Mouse (Mus musculus): ENCODE results near the gene Galnt7. TPM values are rescaled to one million over a fixed set of nuclear protein-coding genes. Genes with fewer than 3 reads are reported as not detected.

The Galnt7 gene
- total and polyA plus RNA-seq, 3 experiments = 26.7 to 33.5 (median 32.7) TPM

- H3K79me2 ChIP-seq (replicated peaks; ENCODE audit: control insufficient read depth, extremely low read depth, insufficient read depth, poor library complexity, severe bottlenecking) = peaks cover 12% of the 10 kb centered on the region
- H3K9me3 ChIP-seq (replicated peaks; ENCODE audit: low read length) = peaks cover 4% of the 10 kb centered on the region
- TF ChIP-seq TCF12 (IDR thresholded peaks at IDR 0.05; ENCODE audit: low read depth, low read length) = peak; percentile 94
- peak; percentile 85; the same call in 1 of the 2 replicates for TF ChIP-seq MXI1 (IDR thresholded peaks at IDR 0.05; ENCODE audit: low read depth, low read length)
- TF ChIP-seq GABPA (IDR thresholded peaks at IDR 0.05; ENCODE audit: insufficient replicate concordance, low read depth, low read length) = no peak
- peak; percentile 74 for TF ChIP-seq MYC (IDR thresholded peaks at IDR 0.05; ENCODE audit: low read depth, low read length)
- no peak for TF ChIP-seq E2F4 (IDR thresholded peaks at IDR 0.05; ENCODE audit: insufficient replicate concordance, low read depth, low read length)
- peak; percentile 87 for TF ChIP-seq ETS1 (conservative IDR thresholded peaks at IDR 0.05; ENCODE audit: low read depth, low read length)
- TF ChIP-seq SIN3A (IDR thresholded peaks at IDR 0.05; ENCODE audit: low read length) = peak; percentile 79; the same call in 1 of the 2 replicates
- TF ChIP-seq MAX (IDR thresholded peaks at IDR 0.05; ENCODE audit: low read length) = peak; percentile 53
- peak; percentile 73 for TF ChIP-seq BHLHE40 (IDR thresholded peaks at IDR 0.05; ENCODE audit: low read depth, low read length)
- DNase-seq (ENCODE audit: extremely low read depth) = peak; percentile 94
- H3K4me2 ChIP-seq (ENCODE audit: insufficient read depth, low read depth, poor library complexity, severe bottlenecking) = peak overlapping the region; percentile 81; the same call in 1 of the 2 replicates
- H3K27me3 ChIP-seq (replicated peaks) = no peaks in the 10 kb centered on the region
- peak overlapping the region; percentile 52; the same call in 1 of the 2 replicates for H3K9ac ChIP-seq (ENCODE audit: insufficient read depth, low read depth)
- H3K36me3 ChIP-seq (replicated peaks in 1 of 2; ENCODE audit: control insufficient read depth in 1 of 2, insufficient read depth in 1 of 2, low read length in 1 of 2) = peaks cover 20 to 37% of the 10 kb centered on the region in 2 experiments
- no peak overlapping the region for H3K27ac ChIP-seq (ENCODE audit: insufficient read depth, low read depth)
- no peak overlapping the region for H3K4me3 ChIP-seq (replicated peaks in 1 of 3; ENCODE audit: low read depth in 2 of 3, low read length in 2 of 3, poor library complexity in 1 of 3)
- in situ Hi-C loops (cut with MboI; ENCODE audit: low pct_ligation_motif_present, low pct_unique_long_range_greater_than_20kb, low sequenced_read_pairs) = loop anchor here (5.0 kb wide), 1 partner anchor 217 kb away; no protein-coding TSS in a partner anchor
- dilution Hi-C loops (cut with MboI; ENCODE audit: extremely low pct_ligation_motif_present, extremely low pct_unique_long_range_greater_than_20kb, low sequenced_read_pairs) = no loop called here
- H3K4me1 ChIP-seq (ENCODE audit: control insufficient read depth in 1 of 2, insufficient read depth in 2 of 2) = peaks cover 15 to 67% of the 10 kb centered on the region in 2 experiments
Measured at GRCm38 (mm10) chr8:57579845-57580244, 73.0 kb downstream of the Galnt7 start.

- Histone ChIP-seq H3K36me3 (replicated peaks in 1 of 2; ENCODE audit: control insufficient read depth in 1 of 2, insufficient read depth in 1 of 2, low read length in 1 of 2) (peaks cover 16 to 26% of the 10 kb centered on the region in 2 experiments), H3K27ac (ENCODE audit: insufficient read depth, low read depth) (peak overlapping the region; percentile 77), H3K4me2 (ENCODE audit: insufficient read depth, low read depth, poor library complexity, severe bottlenecking) (peak overlapping the region; percentile 98), H3K4me3 (replicated peaks in 1 of 3; ENCODE audit: low read depth in 2 of 3, low read length in 2 of 3, poor library complexity in 1 of 3) (no peak overlapping the region), H3K79me2 (replicated peaks; ENCODE audit: control insufficient read depth, extremely low read depth, insufficient read depth, poor library complexity, severe bottlenecking) (peaks cover 9% of the 10 kb centered on the region), H3K9ac (ENCODE audit: insufficient read depth, low read depth) (peak overlapping the region; percentile 80), H3K4me1 (ENCODE audit: control insufficient read depth in 1 of 2, insufficient read depth in 2 of 2) (peaks cover 15 to 65% of the 10 kb centered on the region in 2 experiments), H3K9me3 (replicated peaks; ENCODE audit: low read length) (no peaks in the 10 kb centered on the region), H3K27me3 (replicated peaks) (no peaks in the 10 kb centered on the region)
- in situ Hi-C loops (cut with MboI; ENCODE audit: low pct_ligation_motif_present, low pct_unique_long_range_greater_than_20kb, low sequenced_read_pairs) (loop anchor here (5.0 kb wide), 1 partner anchor 220 kb away; no protein-coding TSS in a partner anchor), dilution Hi-C loops (cut with MboI; ENCODE audit: extremely low pct_ligation_motif_present, extremely low pct_unique_long_range_greater_than_20kb, low sequenced_read_pairs) (no loop called here)
- no peak for TF ChIP-seq USF2 (conservative IDR thresholded peaks at IDR 0.05; ENCODE audit: low read depth, low read length)
- no peak for TF ChIP-seq ZC3H11A (IDR thresholded peaks at IDR 0.05; ENCODE audit: low read depth, low read length)
- TF ChIP-seq JUND (conservative IDR thresholded peaks at IDR 0.05; ENCODE audit: low read depth, low read length) = no peak
- TF ChIP-seq ETS1 (conservative IDR thresholded peaks at IDR 0.05; ENCODE audit: low read depth, low read length) = peak; percentile 61
- no peak for TF ChIP-seq ZKSCAN1 (IDR thresholded peaks at IDR 0.05; ENCODE audit: borderline replicate concordance, low read depth, low read length)
- no peak for TF ChIP-seq MAFK (IDR thresholded peaks at IDR 0.05; ENCODE audit: insufficient replicate concordance, low read length)
- no peak for TF ChIP-seq RAD21 (IDR thresholded peaks at IDR 0.05; ENCODE audit: low read depth, low read length)
- TF ChIP-seq USF1 (IDR thresholded peaks at IDR 0.05; ENCODE audit: low read depth, low read length) = no peak
- peak; percentile 81 for TF ChIP-seq ZNF384 (IDR thresholded peaks at IDR 0.05; ENCODE audit: low read depth, low read length)
- no peak for TF ChIP-seq IRF4 (IDR thresholded peaks at IDR 0.05; ENCODE audit: low read depth, low read length)
- TF ChIP-seq NELFE (IDR thresholded peaks at IDR 0.05; ENCODE audit: low read depth, low read length) = no peak
- no peak for TF ChIP-seq SMC3 (IDR thresholded peaks at IDR 0.05; ENCODE audit: low read depth, low read length)
- TF ChIP-seq MAX (IDR thresholded peaks at IDR 0.05; ENCODE audit: low read length) = no peak
- TF ChIP-seq RCOR1 (conservative IDR thresholded peaks at IDR 0.05; ENCODE audit: low read depth, low read length) = 0 out of 2 replicates have a peak, but pooled peaks have one; percentile 17
- TF ChIP-seq MAZ (IDR thresholded peaks at IDR 0.05; ENCODE audit: low read depth, low read length) = no peak
- no peak for TF ChIP-seq MXI1 (IDR thresholded peaks at IDR 0.05; ENCODE audit: low read depth, low read length)
- no peak for TF ChIP-seq JUN (IDR thresholded peaks at IDR 0.05; ENCODE audit: insufficient read depth, low read depth, low read length)
- no peak for TF ChIP-seq CTCF (conservative IDR thresholded peaks at IDR 0.05 in 1 of 2, IDR thresholded peaks at IDR 0.05 in 1 of 2; ENCODE audit: low read depth in 2 of 2, low read length in 2 of 2)
- peak; percentile 60; the same call in 1 of the 2 replicates for TF ChIP-seq TCF12 (IDR thresholded peaks at IDR 0.05; ENCODE audit: low read depth, low read length)
- no peak for TF ChIP-seq PAX5 (IDR thresholded peaks at IDR 0.05; ENCODE audit: low read length)
- no peak for TF ChIP-seq NRF1 (IDR thresholded peaks at IDR 0.05; ENCODE audit: low read depth, low read length)
- TF ChIP-seq SIN3A (IDR thresholded peaks at IDR 0.05; ENCODE audit: low read length) = peak; percentile 72; the same call in 1 of the 2 replicates
- peak; percentile 68 for TF ChIP-seq EP300 (IDR thresholded peaks at IDR 0.05; ENCODE audit: low read length)
- peak; percentile 84 for DNase-seq (ENCODE audit: extremely low read depth)
Measured at GRCm38 (mm10) chr8:57577301-57577700, 75.5 kb downstream of the Galnt7 start.

All from CH12.LX (cell line).